Comparison of ENCODE assay signal across 8 mouse cellular contexts in genomic region chr1:167002486-167002850, GRCm38 (mm10). TPM values are rescaled to one million over a fixed set of nuclear protein-coding genes. Genes with fewer than 3 reads are reported as not detected.
A peak's percentile ranks its signal among the peaks of the same experiment; 100 is the strongest.
DNase-seq lines count a peak whose midpoint lies in the region; ATAC-seq and TF ChIP-seq lines count a peak whose summit lies in the region.

No protein-coding gene starts in this region.

- H3K27me3 ChIP-seq in hindbrain, embryonic 15.5 days = no peaks in the 10 kb centered on the region
- H3K27me3 ChIP-seq in midbrain, embryonic 16.5 days (ENCODE audit: control insufficient read depth, insufficient read depth, low read depth, low read length) = no peaks in the 10 kb centered on the region
- H3K27me3 ChIP-seq in testis, adult 2 months (ENCODE audit: control insufficient read depth, insufficient read depth, low read length) = no peaks in the 10 kb centered on the region

- WGBS in hindbrain, embryonic 15.5 days = 1% methylated on average over 19 of the region's 19 CpGs
- WGBS in midbrain, embryonic 16.5 days = 2% methylated on average over 19 of the region's 19 CpGs

- H3K36me3 ChIP-seq in hindbrain, embryonic 15.5 days = no peaks in the 10 kb centered on the region
- H3K36me3 ChIP-seq in midbrain, embryonic 16.5 days (ENCODE audit: control insufficient read depth, insufficient read depth, low read length) = no peaks in the 10 kb centered on the region
- H3K36me3 ChIP-seq in testis, adult 2 months (ENCODE audit: control insufficient read depth, insufficient read depth, low read length) = no peaks in the 10 kb centered on the region

- H3K27ac ChIP-seq in hindbrain, embryonic 15.5 days (replicated peaks) = peak overlapping the region; percentile 97
- H3K27ac ChIP-seq in midbrain, embryonic 16.5 days (ENCODE audit: low read length) = peak overlapping the region; percentile 98
- no peak overlapping the region for H3K27ac ChIP-seq in testis, adult 2 months (ENCODE audit: control insufficient read depth, insufficient read depth, low read depth, low read length)

- H3K9ac ChIP-seq in hindbrain, embryonic 15.5 days = peak overlapping the region; percentile 85
- peak overlapping the region; percentile 97 for H3K9ac ChIP-seq in midbrain, embryonic 16.5 days (ENCODE audit: low read depth, low read length)

- TF ChIP-seq CTCF in testis, adult 2 months (IDR thresholded peaks at IDR 0.05; ENCODE audit: control insufficient read depth, insufficient read depth, insufficient replicate concordance, low read depth, low read length) = peak; percentile 14; the same call in 1 of the 2 replicates

- peak overlapping the region; percentile 79 for H3K4me2 ChIP-seq in hindbrain, embryonic 15.5 days
- peak overlapping the region; percentile 83 for H3K4me2 ChIP-seq in midbrain, embryonic 16.5 days (ENCODE audit: low read length)

- DNase-seq in adrenal gland, adult (ENCODE audit: inconsistent age in 2 of 2, low spot score in 1 of 2) = peak; percentile 68 to 90
- no peak for DNase-seq in adrenal gland, postnatal 4 days (ENCODE audit: low spot score in 2 of 2)
- peak; percentile 76 for DNase-seq in cerebellum, postnatal 14 days
- peak; percentile 58 for DNase-seq in gastrocnemius, postnatal 10 days
- peak; percentile 28 for DNase-seq in liver

- peaks cover 36% of the 10 kb centered on the region for H3K4me1 ChIP-seq in hindbrain, embryonic 15.5 days (replicated peaks)
- H3K4me1 ChIP-seq in midbrain, embryonic 16.5 days (ENCODE audit: control insufficient read depth, insufficient read depth, low read length) = peaks cover 23% of the 10 kb centered on the region
- H3K4me1 ChIP-seq in testis, adult 2 months (ENCODE audit: control insufficient read depth, insufficient read depth, low read length) = peaks cover 5% of the 10 kb centered on the region

- no peaks in the 10 kb centered on the region for H3K9me3 ChIP-seq in hindbrain, embryonic 15.5 days
- no peaks in the 10 kb centered on the region for H3K9me3 ChIP-seq in midbrain, embryonic 16.5 days (replicated peaks; ENCODE audit: control insufficient read depth, low read length, poor library complexity, severe bottlenecking)

- ATAC-seq in hindbrain, embryonic 15.5 days (ENCODE audit: low FRiP score, low read depth) = 0 out of 2 replicates have a peak, but pooled peaks have one; percentile 25
- no peak for ATAC-seq in midbrain, embryonic 16.5 days

- no peak for TF ChIP-seq POLR2A in testis, adult 2 months (IDR thresholded peaks at IDR 0.05; ENCODE audit: control insufficient read depth, low read depth, low read length)

- H3K4me3 ChIP-seq in hindbrain, embryonic 15.5 days = peak overlapping the region; percentile 72
- H3K4me3 ChIP-seq in midbrain, embryonic 16.5 days (ENCODE audit: low read depth, low read length) = peak overlapping the region; percentile 81
- H3K4me3 ChIP-seq in testis, adult 2 months (ENCODE audit: control insufficient read depth, low read depth, low read length) = no peak overlapping the region; the same call in 1 of the 2 replicates

RNA-seq across cellular contexts. Expression of gene Fam78b, which starts 1.3 kb away (rescaled TPM):
- total RNA-seq in adrenal gland, postnatal 4 days (2021) = 1 to 10 TPM; 5.3 to 6.2 TPM
- 1 to 10 TPM; 1.8 to 3.8 TPM for total RNA-seq in gastrocnemius, postnatal 10 days (2021)
- 12.0 and 14.1 TPM in 2 replicates for polyA plus RNA-seq in hindbrain, embryonic 15.5 days (2015; fragmentation: Nextera tagmentation; extraction: Ambion mirVana)
- 7.2 and 10.1 TPM in 2 replicates for polyA plus RNA-seq in midbrain, embryonic 16.5 days (2015; fragmentation: Nextera tagmentation; extraction: Ambion mirVana)
- 0.17 and 0.49 TPM in 2 replicates for polyA plus RNA-seq in testis, adult 2 months (2012; rRNA removed)

Comparison
In these comparisons a context has a peak if more than half of its experiments do, and no peak if none do; other contexts are left out.
1. DNase-seq: peak in adrenal gland, adult (2 of 2), cerebellum, postnatal 14 days (2 of 2), gastrocnemius, postnatal 10 days (single experiment) and liver (single experiment); none in adrenal gland, postnatal 4 days (0 of 2).